Mouse (Mus musculus) hindbrain, embryonic 16.5 days (tissue): ENCODE data around the gene Mettl6. TPM values are rescaled to one million over a fixed set of nuclear protein-coding genes. Genes with fewer than 3 reads are reported as not detected.

ENCODE experiments used
- ATAC-seq: fragments of 200-750 bp; cut with Nextera tagmentation; 2 replicates; pipeline ENCODE4 v1.8.0; 2017; ENCODE audit warnings: moderate TSS enrichment, moderate library complexity
- H3K27ac ChIP-seq: fragments of 300-500 bp; sonication (generic); 2 replicates; pipeline ENCODE4 v1.5.1; 2014; ENCODE audit warnings: low read depth, mild to moderate bottlenecking, control low read depth, low read length, moderate library complexity
- H3K27me3 ChIP-seq: fragments of 300-500 bp; sonication (generic); replicated peaks from 2 replicates; pipeline ENCODE4 v1.6.1; 2014; ENCODE audit warnings: low read length; ENCODE audit not compliant: control insufficient read depth, insufficient read depth
- H3K36me3 ChIP-seq: fragments of 300-500 bp; sonication (generic); 2 replicates; pipeline ENCODE4 v1.6.1; 2014; ENCODE audit warnings: mild to moderate bottlenecking, low read length, moderate library complexity, mixed read lengths; ENCODE audit not compliant: control insufficient read depth, insufficient read depth
- H3K4me1 ChIP-seq: fragments of 300-500 bp; sonication (generic); 2 replicates; pipeline ENCODE4 v1.6.1; 2014; ENCODE audit warnings: low read depth, low read length; ENCODE audit not compliant: control insufficient read depth, insufficient read depth
- H3K4me2 ChIP-seq: fragments of 300-500 bp; sonication (generic); 2 replicates; pipeline ENCODE4 v1.6.1; 2014; ENCODE audit warnings: mild to moderate bottlenecking, low read length, control low read depth, moderate library complexity
- H3K4me3 ChIP-seq: fragments of 300-500 bp; sonication (generic); 2 replicates; pipeline ENCODE4 v1.5.1; 2014; ENCODE audit warnings: mild to moderate bottlenecking, low read length, control low read depth, moderate library complexity
- H3K9ac ChIP-seq: fragments of 300-500 bp; sonication (generic); 2 replicates; pipeline ENCODE4 v1.6.1; 2014; ENCODE audit warnings: low read depth, mild to moderate bottlenecking, control low read depth, low read length, moderate library complexity
- H3K9me3 ChIP-seq: fragments of 300-500 bp; sonication (generic); 2 replicates; pipeline ENCODE4 v1.6.1; 2014; ENCODE audit warnings: mild to moderate bottlenecking, low read length, moderate library complexity; ENCODE audit not compliant: control insufficient read depth
- WGBS: fragments of 180-500 bp; shearing (Covaris S2); extraction: QIAGEN DNeasy Blood & Tissue Kit; methylation state at CpG from one replicate; pipeline ENCODE4 v1.1.7; 2014; 5-methylcytosine and 5-hydroxymethylcytosine counted together
- polyA plus RNA-seq: library from polyadenylated mRNA; unstranded; fragments of >200 nt; fragmentation: Nextera tagmentation; extraction: Ambion mirVana; gene quantifications from 2 replicates; pipeline ENCODE4 v1.2.1, GENCODE M21; 2015

Gene Mettl6
- polyA plus RNA-seq, 1 experiment from 2014 or later = 36.9 TPM

- no peaks in the 10 kb centered on the region for H3K27me3 ChIP-seq
- H3K4me3 ChIP-seq = no peak overlapping the region
- H3K36me3 ChIP-seq = no peaks in the 10 kb centered on the region
- H3K9ac ChIP-seq = no peak overlapping the region
- no peak for ATAC-seq
- H3K27ac ChIP-seq = no peak overlapping the region
- 93% methylated on average over 2 of the region's 2 CpGs for WGBS
- no peaks in the 10 kb centered on the region for H3K4me1 ChIP-seq
- no peak overlapping the region for H3K4me2 ChIP-seq
- peaks cover 8% of the 10 kb centered on the region; the same call in 1 of the 2 replicates for H3K9me3 ChIP-seq
Measured at GRCm38 (mm10) chr14:31515895-31516294, 21.1 kb upstream of the Mettl6 start.

GRCm38 (mm10) chr14:31510322-31510721 lies 15.5 kb upstream of the Mettl6 start:
- Histone ChIP-seq H3K4me2 (no peak overlapping the region), H3K27me3 (no peaks in the 10 kb centered on the region), H3K9me3 (peaks cover 8% of the 10 kb centered on the region; the same call in 1 of the 2 replicates), H3K4me1 (no peaks in the 10 kb centered on the region), H3K27ac (no peak overlapping the region), H3K4me3 (no peak overlapping the region), H3K36me3 (peaks cover 28% of the 10 kb centered on the region), H3K9ac (no peak overlapping the region)
- no peak for ATAC-seq
- WGBS = 89% methylated on average over 3 of the region's 3 CpGs

GRCm38 (mm10) chr14:31509911-31510310 lies 15.1 kb upstream of the Mettl6 start:
- H3K36me3 ChIP-seq = peaks cover 31% of the 10 kb centered on the region
- no peak overlapping the region for H3K27ac ChIP-seq
- H3K9ac ChIP-seq = no peak overlapping the region
- no peak overlapping the region for H3K4me2 ChIP-seq
- ATAC-seq = no peak
- 98% methylated on average over 2 of the region's 2 CpGs for WGBS
- H3K9me3 ChIP-seq = peaks cover 8% of the 10 kb centered on the region; the same call in 1 of the 2 replicates
- no peaks in the 10 kb centered on the region for H3K4me1 ChIP-seq
- H3K27me3 ChIP-seq = no peaks in the 10 kb centered on the region
- no peak overlapping the region for H3K4me3 ChIP-seq

GRCm38 (mm10) chr14:31506456-31506855 lies 11.6 kb upstream of the Mettl6 start:
- no peak for ATAC-seq
- H3K4me3 ChIP-seq = no peak overlapping the region
- H3K4me1 ChIP-seq = no peaks in the 10 kb centered on the region
- H3K27ac ChIP-seq = no peak overlapping the region
- H3K9me3 ChIP-seq = no peaks in the 10 kb centered on the region
- H3K27me3 ChIP-seq = no peaks in the 10 kb centered on the region
- H3K36me3 ChIP-seq = peaks cover 55% of the 10 kb centered on the region
- 97% methylated on average over 6 of the region's 6 CpGs for WGBS
- no peak overlapping the region for H3K9ac ChIP-seq
- H3K4me2 ChIP-seq = no peak overlapping the region

- Histone ChIP-seq H3K36me3 (peaks cover 52% of the 10 kb centered on the region), H3K9me3 (no peaks in the 10 kb centered on the region), H3K4me2 (no peak overlapping the region), H3K27ac (no peak overlapping the region), H3K4me1 (no peaks in the 10 kb centered on the region), H3K27me3 (no peaks in the 10 kb centered on the region), H3K4me3 (no peak overlapping the region), H3K9ac (no peak overlapping the region)
- WGBS = 89% methylated on average over 13 of the region's 13 CpGs
- ATAC-seq = no peak
Measured at GRCm38 (mm10) chr14:31503406-31503805, 8.6 kb upstream of the Mettl6 start.

GRCm38 (mm10) chr14:31499526-31499925 lies 4.7 kb upstream of the Mettl6 start:
- H3K27ac ChIP-seq = no peak overlapping the region
- peaks cover 26% of the 10 kb centered on the region for H3K36me3 ChIP-seq
- peaks cover 18% of the 10 kb centered on the region for H3K4me1 ChIP-seq
- no peak overlapping the region for H3K4me2 ChIP-seq
- H3K9me3 ChIP-seq = no peaks in the 10 kb centered on the region
- WGBS = 90% methylated on average over 1 of the region's 1 CpGs
- no peak overlapping the region for H3K4me3 ChIP-seq
- H3K27me3 ChIP-seq = no peaks in the 10 kb centered on the region
- no peak overlapping the region for H3K9ac ChIP-seq
- no peak for ATAC-seq

- Histone ChIP-seq H3K9ac (peak overlapping the region; percentile 89), H3K36me3 (peaks cover 2% of the 10 kb centered on the region), H3K4me1 (peaks cover 29% of the 10 kb centered on the region), H3K4me3 (peak overlapping the region; percentile 80), H3K27ac (no peak overlapping the region), H3K27me3 (no peaks in the 10 kb centered on the region), H3K4me2 (peak overlapping the region; percentile 71), H3K9me3 (no peaks in the 10 kb centered on the region)
- WGBS = 51% methylated on average over 7 of the region's 7 CpGs
- no peak for ATAC-seq
Measured at GRCm38 (mm10) chr14:31496241-31496646, 1.4 kb upstream of the Mettl6 start.

- Histone ChIP-seq H3K27me3 (no peaks in the 10 kb centered on the region), H3K4me2 (peak overlapping the region; percentile 71), H3K9ac (peak overlapping the region; percentile 89), H3K4me3 (peak overlapping the region; percentile 80), H3K36me3 (peaks cover under 1% of the 10 kb centered on the region), H3K9me3 (no peaks in the 10 kb centered on the region), H3K4me1 (peaks cover 29% of the 10 kb centered on the region), H3K27ac (peak overlapping the region; percentile 84)
- no peak for ATAC-seq
- 7% methylated on average over 8 of the region's 8 CpGs for WGBS
Measured at GRCm38 (mm10) chr14:31495538-31495937, 698 bp upstream of the Mettl6 start.

GRCm38 (mm10) chr14:31494349-31494974 lies 378 bp downstream of the Mettl6 start, which contains the start of gene Eaf1:
Gene Eaf1 (plus strand): TSS chr14:31494399.
- Histone ChIP-seq H3K27ac (peak within 1 kb of the TSS; percentile 84), H3K36me3 (no peaks in the 10 kb centered on the region), H3K4me2 (peak within 1 kb of the TSS; percentile 85), H3K9me3 (no peaks in the 10 kb centered on the region), H3K9ac (peak within 1 kb of the TSS; percentile 89), H3K27me3 (no peaks in the 10 kb centered on the region), H3K4me3 (peak within 1 kb of the TSS; percentile 80), H3K4me1 (peaks cover 29% of the 10 kb centered on the region)
- 1% methylated on average over 37 of the region's 37 CpGs for WGBS
- peak; percentile 3; the same call in 1 of the 2 replicates for ATAC-seq
